Comparison of ENCODE assay signal across 8 mouse cellular contexts in the genomic region with DNA sequence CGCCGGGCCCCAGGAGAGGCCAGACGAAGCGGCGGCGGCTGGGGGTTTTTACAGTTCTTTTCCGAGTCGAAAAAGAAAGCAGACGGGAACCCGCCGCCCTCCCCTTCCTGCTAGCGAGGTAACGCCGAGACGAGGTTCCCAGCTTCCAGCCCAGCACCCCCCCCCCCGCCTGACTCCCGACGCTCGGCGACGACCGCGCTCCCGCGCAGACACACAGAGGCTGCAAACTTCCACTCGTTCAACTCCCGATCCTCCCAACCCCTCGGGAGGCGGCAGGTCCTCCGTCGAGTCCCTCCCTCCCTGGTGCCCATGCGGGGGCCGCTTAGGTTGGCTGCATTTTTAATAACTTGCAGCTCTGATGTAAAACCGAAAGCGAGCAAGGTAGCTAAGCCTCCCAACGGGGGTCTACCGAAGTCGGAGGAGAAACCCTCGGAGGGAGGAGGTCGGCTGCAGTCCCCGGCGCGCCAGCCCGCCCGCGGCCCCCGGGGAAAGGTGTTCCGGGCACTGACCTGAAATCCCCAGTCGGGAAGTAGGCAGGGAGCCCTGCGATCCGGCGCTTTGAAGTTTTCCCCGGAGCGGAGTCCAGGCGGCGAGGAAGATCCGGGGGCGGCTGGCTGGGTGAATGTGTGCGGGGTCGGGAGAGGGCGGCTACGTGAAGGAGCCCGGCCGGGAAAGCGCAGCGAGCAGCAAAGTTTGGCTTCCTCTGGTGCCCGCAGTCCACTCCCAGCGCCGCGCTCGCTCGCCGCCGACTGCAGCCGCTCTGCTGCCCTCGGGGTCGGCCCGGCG.
A peak's percentile ranks its signal among the peaks of the same experiment; 100 is the strongest.
DNase-seq lines count a peak whose midpoint lies in the region; ATAC-seq and TF ChIP-seq lines count a peak whose summit lies in the region.

No protein-coding gene starts in this region.

- DNase-seq in cerebellum, adult 11 months: peak; percentile 34
- DNase-seq in cerebellum, adult 8-10 months: no peak
- DNase-seq in Patski (ENCODE audit: low read depth, low spot score): no peak
- DNase-seq in embryonic facial prominence, embryonic 14.5 days (ENCODE audit: low spot score): no peak
- DNase-seq in heart, postnatal 14 days: peak; percentile 48 to 50
- DNase-seq in kidney, postnatal 4 days: peak; percentile 65 to 75
- DNase-seq in midbrain, embryonic 11.5 days (ENCODE audit: low spot score, missing footprints): no peak

- H3K9me3 ChIP-seq in embryonic facial prominence, embryonic 14.5 days (ENCODE audit: control insufficient read depth, low read length): no peaks in the 10 kb centered on the region
- H3K9me3 ChIP-seq in midbrain, embryonic 11.5 days (ENCODE audit: control insufficient read depth, low read length): no peaks in the 10 kb centered on the region

- H3K9ac ChIP-seq in embryonic facial prominence, embryonic 14.5 days (ENCODE audit: low read depth, low read length): peak overlapping the region; percentile 76
- H3K9ac ChIP-seq in midbrain, embryonic 11.5 days (ENCODE audit: low read length): peak overlapping the region; percentile 74

- TF ChIP-seq POLR2A in testis, adult 2 months (IDR thresholded peaks at IDR 0.05; ENCODE audit: control insufficient read depth, low read depth, low read length): no peak

- no peak for TF ChIP-seq CTCF in Patski (IDR thresholded peaks at IDR 0.05)
- TF ChIP-seq CTCF in testis, adult 2 months (IDR thresholded peaks at IDR 0.05; ENCODE audit: control insufficient read depth, insufficient read depth, insufficient replicate concordance, low read depth, low read length): no peak

- in situ Hi-C loops in Patski (cut with MboI; ENCODE audit: low pct_unique_long_range_greater_than_20kb): no loop called here

- peak; percentile 14 for ATAC-seq in Patski
- ATAC-seq in embryonic facial prominence, embryonic 14.5 days (ENCODE audit: low read depth): peak; percentile 10
- ATAC-seq in midbrain, embryonic 11.5 days (ENCODE audit: low FRiP score): no peak

- intact Hi-C loops in heart, postnatal 14 days (cut with DNase I): loop anchor here (5.0 to 10.0 kb wide), 5 partner anchors 72 to 445 kb away; no protein-coding TSS in a partner anchor

- CTCF ChIA-PET in Patski (lab: Charles Lee): no interaction called here

- H3K27me3 ChIP-seq in Patski: peaks cover 5% of the 10 kb centered on the region
- H3K27me3 ChIP-seq in embryonic facial prominence, embryonic 14.5 days (replicated peaks; ENCODE audit: control insufficient read depth, insufficient read depth, low read length): peaks cover 84% of the 10 kb centered on the region
- H3K27me3 ChIP-seq in midbrain, embryonic 11.5 days (ENCODE audit: control insufficient read depth, insufficient read depth, low read length): peaks cover 74% of the 10 kb centered on the region
- H3K27me3 ChIP-seq in testis, adult 2 months (ENCODE audit: control insufficient read depth, insufficient read depth, low read length): no peaks in the 10 kb centered on the region

- H3K4me1 ChIP-seq in embryonic facial prominence, embryonic 14.5 days (ENCODE audit: control insufficient read depth, insufficient read depth, low read length): 0 out of 2 replicates have a peak, but pooled peaks cover 2% of the 10 kb centered on the region
- H3K4me1 ChIP-seq in midbrain, embryonic 11.5 days (ENCODE audit: control insufficient read depth, insufficient read depth, low read length): peaks cover 29% of the 10 kb centered on the region
- H3K4me1 ChIP-seq in testis, adult 2 months (ENCODE audit: control insufficient read depth, insufficient read depth, low read length): peaks cover 23% of the 10 kb centered on the region

- H3K4me3 ChIP-seq in embryonic facial prominence, embryonic 14.5 days (ENCODE audit: low read depth, low read length): peak overlapping the region; percentile 59
- peak overlapping the region; percentile 54 for H3K4me3 ChIP-seq in midbrain, embryonic 11.5 days (ENCODE audit: low read depth, low read length)
- H3K4me3 ChIP-seq in testis, adult 2 months (ENCODE audit: control insufficient read depth, low read depth, low read length): peak overlapping the region; percentile 78

- WGBS in embryonic facial prominence, embryonic 14.5 days: 3% methylated on average over 9 of the region's 79 CpGs
- 2% methylated on average over 53 of the region's 79 CpGs for WGBS in midbrain, embryonic 11.5 days

- peak overlapping the region; percentile 80 for H3K27ac ChIP-seq in embryonic facial prominence, embryonic 14.5 days (replicated peaks; ENCODE audit: low read depth, low read length)
- peak overlapping the region; percentile 93 for H3K27ac ChIP-seq in midbrain, embryonic 11.5 days (ENCODE audit: low read depth, low read length)
- no peak overlapping the region; the same call in 1 of the 2 replicates for H3K27ac ChIP-seq in testis, adult 2 months (ENCODE audit: control insufficient read depth, insufficient read depth, low read depth, low read length)

- peak overlapping the region; percentile 84 for H3K4me2 ChIP-seq in embryonic facial prominence, embryonic 14.5 days (ENCODE audit: low read depth, low read length)
- H3K4me2 ChIP-seq in midbrain, embryonic 11.5 days: peak overlapping the region; percentile 69

- POLR2A ChIA-PET in Patski (lab: Charles Lee): interaction anchor here (0.6 to 0.7 kb wide), 4 partner anchors 16 to 1167 kb away, joined by 3 to 7 read pairs (median 3); no protein-coding TSS in a partner anchor

- no peaks in the 10 kb centered on the region for H3K36me3 ChIP-seq in embryonic facial prominence, embryonic 14.5 days (ENCODE audit: control insufficient read depth, insufficient read depth, low read length)
- H3K36me3 ChIP-seq in midbrain, embryonic 11.5 days (ENCODE audit: control insufficient read depth, insufficient read depth, low read length): no peaks in the 10 kb centered on the region
- no peaks in the 10 kb centered on the region for H3K36me3 ChIP-seq in testis, adult 2 months (ENCODE audit: control insufficient read depth, insufficient read depth, low read length)

Comparison
In these comparisons a context has a peak if more than half of its experiments do, and no peak if none do; other contexts are left out.
1. DNase-seq: peak in cerebellum, adult 11 months (single experiment), heart, postnatal 14 days (2 of 2) and kidney, postnatal 4 days (2 of 2); none in cerebellum, adult 8-10 months (single experiment), Patski (single experiment), embryonic facial prominence, embryonic 14.5 days (single experiment) and midbrain, embryonic 11.5 days (single experiment).
2. Peak in every context shown above with its lines, with median percentiles within 50 percentile points of each other: H3K4me3 ChIP-seq.